Mouse (Mus musculus): Measurements from ENCODE around the gene Ptov1.
A peak's percentile ranks its signal among the peaks of the same experiment; 100 is the strongest.

The Ptov1 gene

GRCm38 (mm10) chr7:44839491-44840191, 29.9 kb downstream of the Ptov1 start:
- no peak for DNase-seq (ENCODE audit: low spot score)

DNA sequence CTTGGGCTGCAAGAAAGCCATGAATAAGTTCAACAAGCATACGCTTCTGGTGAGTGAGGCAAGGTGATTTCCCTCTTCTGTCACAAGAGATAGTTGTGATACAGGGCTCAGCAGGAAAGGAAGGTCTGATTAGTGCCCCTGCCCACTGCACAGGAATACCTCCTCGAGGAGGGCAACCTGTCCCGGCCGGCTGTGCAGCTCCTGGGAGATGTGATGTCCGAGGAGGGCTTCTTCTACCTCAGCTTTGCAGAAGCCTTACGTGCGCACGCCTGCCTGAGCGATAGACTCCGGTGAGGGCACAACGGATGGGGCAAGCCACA, 30.5 kb downstream of the Ptov1 start:
- no peak for DNase-seq (ENCODE audit: low spot score)

- no peak for DNase-seq (ENCODE audit: low spot score)
Measured at GRCm38 (mm10) chr7:44838073-44838472, 31.5 kb downstream of the Ptov1 start.

- DNase-seq (ENCODE audit: low spot score): no peak
Measured at GRCm38 (mm10) chr7:44836423-44837053, 33.0 kb downstream of the Ptov1 start.

- no peak for DNase-seq (ENCODE audit: low spot score)
Measured at GRCm38 (mm10) chr7:44836016-44836404, 33.6 kb downstream of the Ptov1 start.

DNA sequence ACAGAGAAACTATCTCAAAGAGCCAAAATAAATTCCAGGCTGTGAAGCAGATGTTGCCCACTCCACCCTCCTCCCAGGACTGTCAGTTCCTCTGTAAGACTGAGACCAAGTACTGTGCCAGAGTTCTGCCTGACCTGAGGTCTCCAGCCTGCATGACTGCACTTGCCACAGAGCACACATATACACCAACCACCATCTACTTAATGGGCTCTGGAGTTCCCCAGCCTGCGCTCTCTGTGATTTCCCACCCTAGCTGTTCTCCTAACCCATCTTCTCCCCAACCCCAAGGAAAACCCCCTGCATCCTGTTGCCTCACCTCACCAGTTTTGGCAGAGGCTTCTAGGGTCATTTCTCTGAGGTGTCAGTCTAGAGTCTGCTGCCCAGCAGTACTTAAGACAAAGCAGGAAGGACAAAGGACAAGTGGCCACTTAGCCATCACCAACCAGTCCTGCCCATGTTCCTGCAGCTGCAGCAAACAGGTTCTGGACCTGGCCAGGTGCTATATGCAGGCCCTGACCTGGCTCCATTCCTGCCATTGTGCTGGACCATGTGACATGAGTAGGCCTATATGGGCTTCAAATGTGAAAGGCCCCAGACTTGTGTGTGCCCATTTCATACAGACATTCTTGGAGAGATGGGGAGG, 34.1 kb downstream of the Ptov1 start:
- DNase-seq (ENCODE audit: low spot score): no peak

GRCm38 (mm10) chr7:44832763-44833162, 36.8 kb downstream of the Ptov1 start:
- DNase-seq (ENCODE audit: low spot score): no peak

DNA sequence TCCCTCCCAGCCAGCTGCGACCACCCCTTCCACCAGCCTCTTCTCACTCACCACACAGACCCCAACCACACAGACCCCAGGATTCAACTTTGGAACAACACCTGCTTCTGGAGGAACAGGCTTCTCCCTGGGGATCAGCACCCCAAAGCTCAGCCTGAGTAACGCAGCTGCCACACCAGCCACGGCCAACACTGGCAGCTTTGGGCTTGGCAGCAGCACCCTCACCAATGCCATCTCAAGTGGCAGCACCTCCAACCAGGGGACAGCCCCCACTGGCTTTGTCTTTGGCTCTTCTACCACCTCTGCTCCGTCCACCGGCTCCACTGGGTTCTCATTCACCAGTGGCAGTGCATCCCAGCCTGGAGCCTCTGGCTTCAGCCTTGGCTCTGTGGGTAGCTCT, 40.9 kb downstream of the Ptov1 start:
- DNase-seq (ENCODE audit: low spot score): no peak

DNA sequence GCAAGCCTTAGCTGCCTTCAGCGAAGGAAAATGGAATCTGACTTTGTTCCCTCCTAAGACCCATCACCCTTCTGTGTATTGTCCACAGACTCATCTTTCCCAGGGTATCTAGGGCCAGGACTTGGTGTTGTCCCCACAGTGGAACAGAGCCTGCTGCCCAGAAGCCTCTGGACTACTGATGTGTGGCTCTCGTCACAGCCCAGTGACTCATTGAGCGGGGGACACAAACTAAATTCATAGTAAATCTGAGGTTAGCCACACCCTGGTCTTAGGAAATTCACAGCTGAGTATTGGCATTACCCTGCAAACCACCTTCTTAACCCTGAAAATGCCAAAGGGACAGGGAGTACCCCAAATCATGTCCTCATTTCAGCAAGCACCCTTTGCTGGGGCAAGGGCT, 42.8 kb downstream of the Ptov1 start:
- no peak for DNase-seq (ENCODE audit: low spot score)

DNA sequence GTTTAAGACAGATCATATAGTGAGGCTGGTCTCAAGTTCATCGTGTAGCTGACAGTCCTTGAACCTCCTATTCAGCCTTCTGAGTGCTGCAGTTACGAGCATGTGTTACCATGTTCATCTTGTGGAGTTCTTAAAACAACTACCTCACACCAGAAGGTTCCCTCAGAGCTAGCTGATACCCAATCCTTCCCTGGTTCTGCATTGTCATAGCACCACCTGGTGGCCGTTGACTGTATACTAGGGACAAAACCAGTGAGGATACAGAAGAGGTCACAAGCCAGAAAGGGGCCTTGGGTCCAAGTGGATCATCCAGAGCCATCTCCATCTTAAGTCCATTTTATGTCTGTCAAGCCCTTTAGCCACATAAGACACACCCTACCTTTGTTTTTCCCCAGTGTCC, 44.7 kb downstream of the Ptov1 start:
- DNase-seq (ENCODE audit: low spot score): peak; percentile 80

- DNase-seq (ENCODE audit: low spot score): no peak
Measured at GRCm38 (mm10) chr7:44823409-44823808, 46.2 kb downstream of the Ptov1 start.

- DNase-seq (ENCODE audit: low spot score): no peak
Measured at GRCm38 (mm10) chr7:44821666-44822448, 47.7 kb downstream of the Ptov1 start.

DNA sequence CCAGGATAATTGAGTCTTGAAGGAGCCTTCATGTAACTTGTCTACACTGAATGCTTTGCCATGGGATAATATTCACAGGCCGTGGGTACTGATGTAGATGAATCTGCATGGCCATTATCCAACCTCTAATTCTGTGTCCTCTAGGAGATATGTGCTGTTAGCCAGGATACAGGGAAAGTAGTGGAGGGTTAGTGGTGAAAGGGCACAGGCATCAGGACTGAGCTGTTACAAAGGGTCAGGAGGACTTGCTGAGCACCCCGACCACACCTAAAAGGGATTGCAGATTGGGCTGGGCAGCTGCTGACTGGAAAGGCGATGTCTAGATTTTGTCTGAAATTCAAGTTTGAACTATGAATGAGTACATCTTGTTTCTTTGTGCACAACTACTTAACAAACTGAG, 49.1 kb downstream of the Ptov1 start:
- DNase-seq (ENCODE audit: low spot score): no peak

- no peak for DNase-seq (ENCODE audit: low spot score)
Measured at GRCm38 (mm10) chr7:44819863-44820262, 49.7 kb downstream of the Ptov1 start.

- no peak for DNase-seq (ENCODE audit: low spot score)
Measured at GRCm38 (mm10) chr7:44819391-44819790, 50.2 kb downstream of the Ptov1 start.

- DNase-seq (ENCODE audit: low spot score): peak; percentile 89
Measured at GRCm38 (mm10) chr7:44818751-44819235, 50.8 kb downstream of the Ptov1 start.

DNA sequence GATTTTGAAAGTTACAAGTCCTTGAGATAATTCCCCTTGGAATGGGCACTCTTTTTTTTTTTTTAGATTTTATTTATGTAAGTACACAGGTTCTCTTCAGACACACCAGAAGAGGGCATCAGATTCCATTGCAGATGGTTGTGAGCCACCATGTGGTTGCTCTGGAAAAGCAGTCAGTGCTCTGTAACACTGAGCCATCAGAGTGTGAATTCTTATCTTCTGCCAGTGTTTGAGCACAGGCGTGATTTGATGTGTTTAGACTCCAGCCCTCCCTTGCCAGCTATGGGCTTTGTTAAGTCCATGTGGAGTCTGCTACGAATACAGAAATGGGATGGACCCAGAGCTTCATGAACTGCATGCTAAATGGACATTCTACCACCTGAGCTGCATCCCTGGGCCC, 51.4 kb downstream of the Ptov1 start:
- peak; percentile 51 for DNase-seq (ENCODE audit: low spot score)

GRCm38 (mm10) chr7:44817441-44817840, 52.1 kb downstream of the Ptov1 start:
- no peak for DNase-seq (ENCODE audit: low spot score)

GRCm38 (mm10) chr7:44816470-44817021, 53.0 kb downstream of the Ptov1 start, which contains the start of gene Atf5:
Gene Atf5 (minus strand): TSS chr7:44816658.
- peak; percentile 71 for DNase-seq (ENCODE audit: low spot score)

GRCm38 (mm10) chr7:44815721-44816469, 53.7 kb downstream of the Ptov1 start, which contains the start of the genes Nup62 and Il4i1:
Gene Nup62 (plus strand): TSS chr7:44816088.
Gene Il4i1 (plus strand): TSS chr7:44816387.
- DNase-seq (ENCODE audit: low spot score): peak; percentile 94

DNA sequence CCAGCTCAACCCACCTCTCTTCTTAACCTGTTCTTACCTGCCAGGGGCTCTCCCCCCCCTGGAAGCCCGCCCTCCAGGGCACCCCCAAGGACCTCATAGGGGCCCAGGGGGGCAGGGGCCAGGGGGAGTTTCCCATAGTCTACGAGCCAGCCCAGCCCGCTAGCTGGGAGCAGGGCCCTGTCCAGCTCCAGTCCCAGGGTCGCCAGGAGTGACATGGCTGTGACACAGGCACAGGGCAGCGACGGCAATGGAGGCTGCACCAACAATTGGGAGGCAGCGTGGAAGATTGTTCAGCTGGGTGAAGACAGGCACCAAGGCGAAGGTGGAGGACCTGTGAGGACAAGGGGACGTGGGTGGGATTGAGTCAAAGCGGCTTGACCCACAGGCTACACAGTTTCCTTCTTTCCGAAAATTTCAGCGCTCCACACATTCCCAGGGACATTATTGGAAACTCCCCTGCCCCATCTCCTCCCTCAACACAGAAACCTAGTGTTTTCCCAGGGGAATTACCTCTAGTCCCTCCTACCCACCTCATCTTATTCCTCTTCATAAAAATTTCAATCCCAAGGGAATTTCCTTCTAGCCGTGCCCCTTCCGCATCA, 54.5 kb downstream of the Ptov1 start:
- no peak for DNase-seq (ENCODE audit: low spot score)
